Mouse (Mus musculus) monocyte, adult 5-6 weeks (primary cell): ENCODE data around the gene Ubr4. TPM values are rescaled to one million over a fixed set of nuclear protein-coding genes. Genes with fewer than 3 reads are reported as not detected.

Experiments
- ATAC-seq: fragments of 153-309, 156-312 bp; replicated peaks from 2 replicates; pipeline ENCODE4 v1.8.0; 2017; ENCODE audit warnings: mild to moderate bottlenecking; ENCODE audit not compliant: low TSS enrichment, insufficient number of reproducible peaks, severe bottlenecking, poor library complexity, low FRiP score
- total RNA-seq: library from RNA; stranded (forward); fragments of 200-1000, 200-491, 200-594 nt; gene quantifications from 3 replicates; pipeline ENCODE4 v1.2.3, GENCODE M21; 2017

Gene Ubr4
- total RNA-seq, 1 experiment from 2014 or later: 47.9 TPM

DNA sequence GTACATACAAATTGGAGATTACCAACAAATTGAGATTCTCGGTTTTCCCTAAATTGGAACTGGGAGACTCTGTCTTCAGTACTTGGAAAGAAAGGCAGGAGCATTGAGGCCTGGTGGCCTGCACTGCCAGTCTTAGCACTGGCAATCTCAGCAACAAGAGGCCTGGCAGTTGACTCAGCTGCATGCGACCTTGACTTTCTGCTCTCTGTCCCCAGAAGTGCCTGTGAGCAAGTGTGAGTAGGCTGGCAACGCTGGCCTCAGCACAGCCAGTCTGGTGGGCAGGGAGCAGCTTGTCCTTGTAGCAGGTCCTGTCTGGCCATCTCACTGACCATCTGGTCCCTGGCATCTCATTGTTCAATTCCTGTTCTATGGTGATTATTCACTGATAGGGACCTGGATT, 58.9 kb downstream of the Ubr4 start:
- ATAC-seq: no peak

DNA sequence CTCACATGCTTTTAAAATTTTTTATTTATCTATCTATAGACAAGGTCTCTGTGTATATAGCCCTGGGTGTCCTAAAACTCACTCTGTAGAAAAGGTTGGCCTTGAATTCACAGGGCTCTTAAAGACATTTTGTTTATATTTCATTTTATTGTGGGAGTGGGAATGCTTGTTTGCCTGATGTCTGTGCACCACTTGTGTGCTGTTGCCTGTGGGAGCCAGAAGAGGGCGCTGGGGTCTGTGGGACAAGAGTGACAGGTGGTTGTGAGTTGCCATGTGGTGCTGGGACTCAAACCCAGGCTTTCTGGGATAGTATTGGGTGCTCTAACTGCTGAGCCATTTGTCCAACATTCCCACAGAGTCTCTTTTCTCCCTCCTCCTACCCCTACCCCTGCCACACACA, 65.5 kb downstream of the Ubr4 start:
- ATAC-seq: no peak

DNA sequence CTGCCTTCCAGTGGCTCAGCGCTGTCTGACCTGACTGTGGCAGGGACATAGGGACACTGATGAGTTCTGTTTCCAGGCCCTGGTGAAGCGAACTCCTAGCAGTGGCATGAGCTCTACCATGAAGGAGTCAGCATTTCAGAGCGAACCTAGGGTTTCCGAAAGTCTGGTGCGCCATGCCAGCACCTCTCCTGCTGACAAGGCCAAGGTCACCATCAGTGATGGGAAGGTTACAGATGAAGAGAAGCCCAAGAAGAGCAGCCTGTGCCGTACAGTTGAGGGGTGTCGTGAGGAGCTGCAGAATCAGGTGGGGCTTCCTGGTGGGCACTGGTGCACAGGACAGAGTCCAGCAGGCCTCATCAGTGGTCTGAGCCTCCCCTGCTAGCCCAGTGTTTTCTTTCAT, 69.2 kb downstream of the Ubr4 start:
- ATAC-seq: no peak

DNA sequence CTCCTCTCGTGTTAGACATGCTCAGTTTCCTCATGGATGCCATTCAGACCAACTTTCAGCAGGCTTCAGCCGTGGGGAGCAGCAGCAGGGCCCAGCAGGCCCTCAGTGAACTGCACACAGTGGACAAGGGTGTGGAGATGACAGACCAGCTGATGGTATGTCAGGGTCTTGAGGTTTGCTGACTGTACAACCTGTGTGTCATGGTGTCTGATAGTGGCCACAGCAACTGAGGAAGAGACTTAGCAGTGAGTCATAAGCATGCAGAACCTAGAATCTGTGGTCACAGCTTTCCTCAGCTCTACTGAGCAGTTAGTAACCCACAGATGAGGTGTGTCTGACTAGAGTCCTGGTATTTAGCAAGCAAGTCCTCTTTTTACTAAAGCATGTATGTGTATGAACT, 70.0 kb downstream of the Ubr4 start:
- ATAC-seq: no peak

DNA sequence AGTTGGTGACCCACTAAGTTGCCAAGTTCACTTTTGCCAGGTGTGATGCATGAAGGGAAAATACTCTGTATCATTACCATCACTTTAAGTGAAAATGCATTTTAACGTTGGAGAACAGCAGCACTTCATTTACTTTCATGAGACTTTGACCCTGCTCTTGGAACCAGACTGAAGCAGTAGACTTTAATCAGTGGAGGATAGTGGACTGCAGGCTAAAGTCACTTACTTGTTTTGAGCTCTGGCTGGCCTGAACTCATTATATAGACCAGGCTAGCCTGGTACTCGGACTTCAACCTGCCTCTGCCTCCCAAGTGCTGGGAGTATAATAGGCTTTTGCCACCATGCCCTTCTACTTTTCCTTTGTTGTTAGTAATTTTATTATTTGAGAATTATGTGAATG, 70.9 kb downstream of the Ubr4 start:
- ATAC-seq: no peak

DNA sequence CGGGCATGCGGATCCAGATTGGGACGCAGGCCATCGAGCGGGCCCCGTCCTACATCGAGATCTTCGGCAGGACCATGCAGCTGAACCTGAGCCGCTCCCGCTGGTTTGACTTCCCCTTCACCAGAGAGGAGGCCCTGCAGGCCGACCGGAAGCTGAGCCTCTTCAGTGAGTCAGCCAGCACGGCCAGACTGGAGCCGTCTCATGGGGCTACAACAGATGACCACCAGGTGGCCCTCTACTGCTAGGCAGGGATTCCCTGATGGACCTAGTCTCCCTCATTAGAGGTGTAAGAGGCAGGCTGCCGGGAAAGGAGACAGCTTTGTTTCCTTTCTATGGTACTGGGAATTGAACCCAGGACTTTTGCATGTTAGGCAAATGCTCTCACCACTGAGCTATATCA, 77.8 kb downstream of the Ubr4 start:
- peak; percentile 79 for ATAC-seq

DNA sequence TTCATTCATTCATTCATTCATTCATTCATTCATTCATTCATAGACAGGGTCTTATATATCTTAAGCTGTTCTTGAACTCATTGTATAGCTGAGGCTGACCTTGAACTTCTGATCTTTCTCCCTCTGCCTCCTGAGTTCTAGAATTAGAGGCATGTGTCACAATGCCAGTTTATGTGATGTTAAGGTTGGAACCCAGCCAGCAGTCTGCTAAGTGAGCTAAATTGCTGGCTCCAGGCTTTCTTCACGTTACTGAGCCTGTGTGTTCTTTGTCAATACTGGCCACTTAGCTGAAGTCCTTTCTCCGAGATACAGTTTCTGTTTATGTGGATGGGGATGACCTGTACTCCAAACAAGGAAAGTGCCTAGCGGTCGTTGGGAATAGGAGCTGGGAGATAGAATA, 78.5 kb downstream of the Ubr4 start:
- ATAC-seq: no peak

DNA sequence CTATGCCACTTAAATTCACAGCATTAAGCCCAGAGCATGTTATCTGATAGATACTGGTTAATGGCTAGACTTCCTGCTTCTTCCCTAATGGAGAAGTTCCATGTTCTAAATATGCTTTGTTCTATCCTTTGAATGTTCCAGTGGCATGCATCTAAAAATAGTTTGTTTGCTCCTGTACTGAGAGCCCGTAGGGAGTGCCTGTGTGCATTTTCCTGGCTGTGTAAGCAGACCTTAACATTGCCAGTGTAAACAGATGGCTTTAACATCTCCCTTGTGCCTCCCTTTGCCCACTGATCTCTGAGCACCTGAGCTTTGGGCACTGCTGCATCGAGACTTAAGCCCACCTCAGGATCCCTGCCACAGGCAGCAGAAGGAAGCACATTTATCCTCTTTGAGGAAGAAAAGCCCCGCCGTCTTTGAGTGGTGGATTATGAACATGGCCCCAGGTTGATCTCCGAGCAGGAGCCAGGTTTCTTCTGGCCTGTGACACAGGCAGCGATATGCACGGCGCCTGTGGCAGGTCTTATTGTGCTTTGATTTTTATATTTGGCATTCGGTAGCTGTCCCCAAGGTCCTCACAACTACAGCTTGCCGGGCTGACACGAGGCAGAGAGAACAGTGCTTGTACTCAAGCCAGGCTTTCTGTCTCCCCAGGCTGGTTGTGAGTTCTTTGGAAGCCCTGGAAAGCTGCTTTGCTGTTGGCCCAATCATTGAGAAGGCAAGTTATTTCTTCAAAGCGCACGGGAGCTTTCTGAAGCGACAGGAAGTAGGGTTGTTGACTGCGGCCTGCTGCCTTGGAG, 80.8 kb downstream of the Ubr4 start:
- no peak for ATAC-seq

DNA sequence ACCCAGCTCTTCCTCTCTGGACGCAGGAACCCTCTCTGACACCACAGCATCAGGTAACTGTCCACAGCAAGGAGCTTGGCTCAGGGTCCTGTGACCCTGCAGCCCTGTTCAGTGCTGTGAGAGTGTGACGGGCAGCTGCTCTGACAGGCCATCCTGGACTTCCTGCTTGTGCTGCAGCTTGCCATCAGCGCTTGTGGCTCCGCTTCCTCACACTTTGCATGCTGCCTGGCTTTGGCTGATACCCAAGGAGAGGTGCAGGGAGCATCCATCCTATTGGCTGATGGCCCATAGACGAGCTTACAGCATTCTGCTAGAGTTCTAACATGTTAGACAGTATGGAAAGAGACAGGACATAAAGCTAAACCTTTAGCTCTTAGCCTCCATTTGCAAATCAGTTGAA, 88.8 kb downstream of the Ubr4 start:
- ATAC-seq: no peak

DNA sequence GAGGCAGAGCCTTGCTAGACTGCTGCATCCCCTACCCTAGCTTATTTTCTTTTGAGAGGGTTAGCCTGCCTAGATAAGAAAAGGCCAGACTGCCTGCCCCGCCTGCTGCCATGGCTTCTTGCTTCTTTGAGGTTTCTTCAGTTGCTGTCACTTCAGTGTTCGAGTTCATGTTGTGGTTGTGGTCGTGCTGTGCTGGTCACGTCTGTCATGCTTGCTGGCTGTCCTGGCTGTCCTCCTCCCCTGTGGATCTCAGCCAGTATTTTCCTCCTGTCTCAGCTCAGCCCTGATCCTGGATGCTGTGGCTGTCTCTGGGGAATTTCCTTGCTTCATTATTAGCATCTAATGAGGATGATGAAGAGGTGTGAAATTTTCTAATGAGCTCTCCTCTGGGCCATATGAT, 89.4 kb downstream of the Ubr4 start:
- ATAC-seq: no peak

DNA sequence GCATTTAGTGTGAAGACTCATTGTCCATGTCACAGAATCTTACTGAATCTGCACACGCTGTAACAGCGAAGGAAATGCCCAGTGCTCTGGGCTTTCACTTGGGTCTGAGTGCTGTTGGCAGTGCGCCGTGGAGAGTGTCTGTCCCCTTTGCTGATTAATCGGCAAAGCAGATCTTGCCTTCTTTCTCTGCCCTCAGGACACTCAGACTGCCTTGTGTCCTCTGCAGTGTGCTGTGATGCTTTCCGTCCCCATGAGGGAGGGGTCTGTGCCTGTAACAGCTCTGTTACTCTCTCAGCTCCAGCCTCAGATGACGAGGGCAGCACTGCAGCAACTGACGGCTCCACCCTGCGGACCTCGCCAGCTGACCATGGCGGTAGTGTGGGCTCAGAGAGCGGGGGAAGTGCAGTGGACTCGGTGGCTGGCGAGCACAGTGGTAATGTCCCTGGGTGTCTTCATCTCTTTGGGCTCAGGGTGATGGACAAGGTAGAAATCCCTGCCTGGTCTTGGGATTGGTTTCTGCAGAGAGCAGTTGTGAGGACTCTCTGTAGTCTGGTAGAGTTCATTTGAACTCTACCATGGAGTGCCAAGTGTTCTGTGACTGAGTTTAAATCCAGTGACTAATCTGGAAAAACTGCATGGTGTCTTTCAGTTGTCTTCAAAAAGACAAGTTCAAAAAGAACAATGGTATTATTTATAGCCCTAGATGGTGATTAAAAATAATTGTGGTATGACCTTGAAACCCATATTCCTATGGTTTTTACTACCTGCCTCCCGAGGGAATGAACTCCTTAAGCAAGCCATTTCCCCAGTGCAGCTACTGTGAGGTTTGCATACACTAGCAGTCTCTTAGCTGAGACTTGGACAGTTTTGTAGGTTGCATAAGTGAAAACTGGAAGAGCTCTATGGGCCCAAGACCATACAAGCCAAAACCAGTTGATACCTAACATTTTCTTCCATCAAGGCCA, 90.3 kb downstream of the Ubr4 start:
- ATAC-seq: no peak

DNA sequence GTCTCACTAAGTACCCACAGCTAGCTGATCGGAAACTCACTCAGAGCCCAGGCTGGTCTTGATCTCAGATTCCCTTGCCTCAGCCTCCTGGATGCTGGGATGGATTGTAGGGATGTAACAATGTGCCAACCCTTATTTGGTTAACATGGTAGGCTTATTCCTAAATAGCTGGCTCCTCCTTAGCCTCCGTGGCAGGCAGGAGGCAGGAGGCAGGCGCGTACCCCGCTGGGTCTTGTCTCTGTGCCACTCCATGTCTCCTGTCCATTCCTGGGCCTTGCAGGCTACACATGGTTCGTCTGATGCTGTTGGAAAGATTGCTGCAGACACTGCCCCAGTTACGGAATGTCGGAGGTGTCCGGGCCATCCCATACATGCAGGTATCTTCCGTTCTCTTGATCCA, 91.9 kb downstream of the Ubr4 start:
- no peak for ATAC-seq

DNA sequence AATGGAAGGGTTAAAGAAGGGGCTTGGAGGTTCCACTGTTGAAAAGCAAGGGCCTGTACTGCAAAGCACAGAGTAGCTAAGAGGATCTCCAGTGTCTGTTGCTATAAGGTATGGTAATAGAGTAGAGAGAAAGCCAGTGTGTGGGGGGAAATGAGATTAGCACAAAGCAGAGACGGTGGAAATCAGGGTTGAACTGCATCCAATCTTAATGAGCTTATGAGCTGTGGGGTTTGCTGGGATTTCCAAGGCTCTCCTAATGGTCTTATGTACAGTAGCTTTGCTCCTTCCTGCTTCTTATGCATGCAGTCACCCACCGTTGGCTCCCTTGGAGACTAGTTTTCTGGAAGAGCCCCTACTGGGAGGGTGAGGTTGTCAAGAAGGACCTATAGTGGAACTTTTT, 93.8 kb downstream of the Ubr4 start:
- no peak for ATAC-seq

DNA sequence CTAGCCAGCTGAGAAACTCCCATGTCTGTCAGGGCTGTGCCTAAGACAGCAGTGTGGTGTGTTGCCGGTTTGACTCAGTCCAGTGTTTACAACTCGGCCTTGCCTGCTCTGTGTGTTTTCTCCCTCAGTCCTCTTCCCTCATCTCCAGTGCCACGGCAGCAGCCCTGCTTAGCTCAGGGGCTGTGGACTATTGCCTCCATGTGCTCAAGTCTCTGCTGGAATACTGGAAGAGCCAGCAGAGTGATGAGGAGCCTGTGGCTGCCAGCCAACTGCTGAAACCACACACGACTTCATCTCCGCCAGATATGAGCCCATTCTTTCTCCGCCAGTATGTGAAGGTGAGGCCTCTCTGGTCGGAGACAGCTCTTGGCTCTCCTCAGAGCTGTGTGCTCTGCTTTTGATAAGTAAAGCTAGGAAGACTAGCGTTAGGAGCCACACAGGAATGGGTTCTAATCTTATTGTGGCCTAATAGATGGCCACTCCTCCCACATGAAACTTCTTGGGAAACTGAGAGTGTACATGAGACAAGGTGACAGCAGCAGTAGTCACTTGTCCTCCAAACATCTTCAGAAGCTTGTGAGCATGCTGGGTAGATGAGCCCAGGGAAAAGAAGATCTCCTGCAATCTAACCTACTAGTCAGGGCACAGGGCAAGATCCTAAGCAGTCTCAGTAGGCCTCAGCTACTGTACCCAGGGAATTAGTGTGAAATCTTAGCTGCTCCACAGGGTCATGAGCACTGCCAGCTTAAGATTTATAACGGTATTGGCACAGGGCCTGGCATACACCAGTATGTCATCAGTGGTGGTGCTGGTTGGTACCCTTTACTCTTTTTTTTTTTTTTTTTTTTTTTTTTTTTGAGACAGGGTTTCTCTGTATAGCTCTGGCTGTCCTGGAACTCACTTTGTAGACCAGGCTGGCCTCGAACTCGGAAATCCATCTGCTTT, 94.6 kb downstream of the Ubr4 start:
- ATAC-seq: no peak

DNA sequence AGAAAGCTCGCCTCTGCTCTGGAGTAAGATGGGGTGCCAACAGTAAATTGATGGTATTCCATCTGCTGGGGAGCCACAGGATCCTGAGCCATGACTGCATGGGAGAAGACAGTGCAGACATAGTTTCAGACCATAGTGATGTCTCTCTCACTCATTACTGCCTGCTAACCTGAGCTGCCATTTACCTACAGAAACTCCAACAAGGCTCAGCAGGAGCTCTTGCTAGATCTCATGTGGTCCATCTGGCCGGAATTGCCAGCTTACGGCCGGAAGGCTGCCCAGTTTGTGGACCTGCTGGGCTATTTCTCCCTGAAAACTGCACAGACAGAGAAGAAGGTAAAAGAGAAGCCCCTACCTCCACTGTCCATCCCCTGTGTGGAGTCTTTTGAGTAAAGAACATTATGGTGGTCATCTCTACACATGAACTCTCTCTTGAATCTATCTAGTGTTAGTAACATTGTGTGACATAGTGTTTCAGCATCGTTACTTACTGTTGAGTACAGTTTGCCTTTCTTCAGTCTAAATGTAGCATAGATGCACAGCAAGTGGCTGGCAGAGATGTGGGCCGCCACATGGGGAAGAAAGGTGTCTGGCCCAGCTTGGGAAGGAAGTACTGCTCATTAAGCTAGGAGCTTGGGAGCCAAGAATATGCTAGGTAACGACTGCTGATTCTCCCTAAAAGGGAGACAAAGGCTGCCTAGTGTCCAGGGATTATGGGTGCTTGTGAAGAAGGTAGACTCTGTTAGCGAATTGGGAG, 100.7 kb downstream of the Ubr4 start:
- ATAC-seq: no peak

DNA sequence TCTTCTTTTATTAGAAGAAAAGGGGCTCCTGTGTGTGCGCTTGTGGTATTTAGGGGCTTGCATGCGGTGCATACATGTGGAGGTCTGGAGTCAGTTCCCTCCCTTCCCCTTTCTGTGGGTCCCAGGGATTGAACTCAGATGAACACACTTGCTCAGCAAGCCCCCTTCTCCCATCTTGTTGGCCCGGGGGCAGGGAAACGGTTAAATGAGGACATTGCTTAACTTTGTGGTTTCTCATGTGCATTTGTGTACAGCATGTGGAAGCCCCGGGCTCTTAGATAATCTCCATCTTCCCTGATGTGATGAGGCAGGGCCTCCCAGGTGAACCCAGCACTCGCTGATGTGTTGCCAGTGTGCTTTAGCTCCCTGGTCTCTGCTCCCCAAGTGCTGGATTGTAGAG, 101.9 kb downstream of the Ubr4 start:
- no peak for ATAC-seq

DNA sequence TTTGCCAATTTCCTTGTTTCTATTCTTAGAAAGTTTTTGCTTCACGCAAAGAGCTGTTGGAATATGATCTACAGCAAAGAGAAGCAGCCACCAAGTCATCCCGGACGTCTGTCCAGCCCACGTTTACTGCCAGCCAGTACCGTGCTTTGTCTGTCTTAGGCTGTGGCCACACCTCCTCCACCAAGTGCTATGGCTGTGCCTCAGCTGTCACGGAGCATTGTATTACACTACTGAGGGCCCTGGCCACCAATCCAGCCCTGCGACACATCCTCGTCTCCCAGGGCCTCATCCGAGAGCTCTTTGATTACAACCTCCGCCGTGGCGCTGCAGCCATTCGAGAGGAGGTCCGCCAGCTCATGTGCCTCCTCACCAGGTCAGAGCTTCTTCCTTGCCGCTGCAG, 107.6 kb downstream of the Ubr4 start:
- no peak for ATAC-seq

DNA sequence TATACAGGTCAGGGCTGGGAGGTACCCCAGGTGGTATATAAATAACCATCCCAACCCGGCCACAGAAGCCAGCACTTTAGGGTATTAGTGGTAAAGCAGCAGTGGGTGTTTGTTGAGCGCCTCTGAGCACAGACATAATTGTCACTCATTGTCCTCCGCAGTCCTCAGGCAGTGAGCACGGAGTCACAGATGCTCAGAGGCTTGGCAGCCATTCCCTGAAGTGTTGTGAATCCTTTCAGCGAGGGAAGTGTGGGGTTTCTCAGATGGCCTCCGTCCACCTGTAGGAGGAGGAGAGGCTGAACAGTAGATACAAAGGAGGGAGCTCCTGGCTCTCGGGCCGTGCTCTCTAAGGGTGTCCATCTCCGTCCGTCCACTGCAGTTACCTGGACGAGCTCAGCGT, 111.8 kb downstream of the Ubr4 start:
- no peak for ATAC-seq
